Mouse (Mus musculus) lung, embryonic 14.5 days (tissue): ENCODE data around the gene Olfr1136. TPM values are rescaled to one million over a fixed set of nuclear protein-coding genes. Genes with fewer than 3 reads are reported as not detected.

Source experiments
- ATAC-seq: fragments of 200-750 bp; cut with Nextera tagmentation; 2 replicates; pipeline ENCODE4 v1.8.0; 2017; ENCODE audit warnings: mild to moderate bottlenecking, moderate TSS enrichment, moderate library complexity; ENCODE audit not compliant: insufficient read depth
- DNase-seq: peaks from one replicate; pipeline ENCODE4 v3.0.0-alpha.2; 2015
- H3K27ac ChIP-seq: fragments of 300-500 bp; sonication (generic); 2 replicates; pipeline ENCODE4 v1.5.1; 2014; ENCODE audit warnings: low read depth, mild to moderate bottlenecking, moderate library complexity
- H3K27me3 ChIP-seq: fragments of 300-500 bp; sonication (generic); 2 replicates; pipeline ENCODE4 v1.6.1; 2014; ENCODE audit warnings: low read length, control low read depth; ENCODE audit not compliant: insufficient read depth
- H3K36me3 ChIP-seq: fragments of 300-500 bp; sonication (generic); 2 replicates; pipeline ENCODE4 v1.6.1; 2014; ENCODE audit warnings: control low read depth; ENCODE audit not compliant: insufficient read depth
- H3K4me1 ChIP-seq: fragments of 300-500 bp; sonication (generic); 2 replicates; pipeline ENCODE4 v1.6.1; 2014; ENCODE audit warnings: antibody characterized with exemption, control low read depth; ENCODE audit not compliant: insufficient read depth
- H3K4me2 ChIP-seq: fragments of 300-500 bp; sonication (generic); 2 replicates; pipeline ENCODE4 v1.6.1; 2014; ENCODE audit warnings: mild to moderate bottlenecking
- H3K4me3 ChIP-seq: fragments of 300-500 bp; sonication (generic); 2 replicates; pipeline ENCODE4 v1.5.1; 2014; ENCODE audit warnings: low read depth, low read length
- H3K9ac ChIP-seq: fragments of 300-500 bp; sonication (generic); 2 replicates; pipeline ENCODE4 v1.6.1; 2014
- H3K9me3 ChIP-seq: fragments of 300-500 bp; sonication (generic); 2 replicates; pipeline ENCODE4 v1.6.1; 2016; ENCODE audit warnings: low read depth, low read length, control low read depth
- CTCF ChIP-seq: IDR thresholded peaks from 2 replicates; pipeline ENCODE4 v1.5.1; 2016; ENCODE audit warnings: antibody characterized with exemption, low read depth
- WGBS: fragments of 180-500 bp; shearing (Covaris S2); extraction: QIAGEN DNeasy Blood & Tissue Kit; methylation state at CpG from one replicate; pipeline ENCODE4 v1.1.7; 2014; 5-methylcytosine and 5-hydroxymethylcytosine counted together
- polyA plus RNA-seq: library from polyadenylated mRNA; unstranded; fragments of >200 nt; fragmentation: Nextera tagmentation; extraction: Ambion mirVana; gene quantifications from 2 replicates; pipeline ENCODE4 v1.2.1, GENCODE M21; 2014

The Olfr1136 gene
- not detected in 2 replicates for polyA plus RNA-seq

- no peak for TF ChIP-seq CTCF
- H3K4me2 ChIP-seq, result no peak within 1 kb of the TSS
- no peaks in the 10 kb centered on the region for H3K36me3 ChIP-seq
- ATAC-seq, result no peak
- no peak for DNase-seq
- no peaks in the 10 kb centered on the region for H3K4me1 ChIP-seq
- H3K4me3 ChIP-seq, result no peak within 1 kb of the TSS
- no peaks in the 10 kb centered on the region for H3K27me3 ChIP-seq
- H3K27ac ChIP-seq, result no peak within 1 kb of the TSS
- no peak within 1 kb of the TSS for H3K9ac ChIP-seq
- H3K9me3 ChIP-seq, result no peaks in the 10 kb centered on the region
Observed at GRCm38 (mm10) chr2:87693847-87694246, at the start of gene Olfr1136. Gene Olfr1136, minus strand, starts transcription at chr2:87693947.

GRCm38 (mm10) chr2:87743452-87743851, 49.7 kb upstream of the Olfr1136 start, which contains the start of gene Olfr1140:
Gene Olfr1140, plus strand, starts transcription at chr2:87743752.
- no peaks in the 10 kb centered on the region for H3K27me3 ChIP-seq
- WGBS, result 76% methylated on average over 3 of the region's 3 CpGs

GRCm38 (mm10) chr2:87739878-87740277, 46.1 kb upstream of the Olfr1136 start, which contains the start of gene Olfr1138:
Gene Olfr1138, minus strand, starts transcription at chr2:87739978.
- H3K4me1 ChIP-seq, result no peaks in the 10 kb centered on the region
- DNase-seq (no peak), ATAC-seq (no peak)
- no peak for TF ChIP-seq CTCF
- WGBS, result 78% methylated on average over 1 of the region's 1 CpGs
- H3K4me3 ChIP-seq, result no peak within 1 kb of the TSS
- H3K27ac ChIP-seq, result no peak within 1 kb of the TSS
- H3K9me3 ChIP-seq, result no peaks in the 10 kb centered on the region
- no peak within 1 kb of the TSS for H3K4me2 ChIP-seq
- H3K36me3 ChIP-seq, result no peaks in the 10 kb centered on the region
- no peak within 1 kb of the TSS for H3K9ac ChIP-seq
- H3K27me3 ChIP-seq, result no peaks in the 10 kb centered on the region

More at GRCm38 (mm10) chr2:87743452-87743851, 49.7 kb upstream of the Olfr1136 start, which contains the start of gene Olfr1140:
- H3K4me2 ChIP-seq, result no peak within 1 kb of the TSS
- no peaks in the 10 kb centered on the region for H3K9me3 ChIP-seq
- ATAC-seq, result no peak
- TF ChIP-seq CTCF, result no peak
- DNase-seq, result no peak
- no peaks in the 10 kb centered on the region for H3K36me3 ChIP-seq
- H3K4me3 ChIP-seq, result no peak within 1 kb of the TSS
- H3K4me1 ChIP-seq, result no peaks in the 10 kb centered on the region
- H3K27ac ChIP-seq, result no peak within 1 kb of the TSS
- no peak within 1 kb of the TSS for H3K9ac ChIP-seq

- no peak within 1 kb of the TSS for H3K4me2 ChIP-seq
- DNase-seq (no peak), ATAC-seq (no peak)
- no peak for TF ChIP-seq CTCF
- no peak within 1 kb of the TSS for H3K27ac ChIP-seq
- no peaks in the 10 kb centered on the region for H3K36me3 ChIP-seq
- H3K27me3 ChIP-seq, result no peaks in the 10 kb centered on the region
- no peaks in the 10 kb centered on the region for H3K4me1 ChIP-seq
- H3K9me3 ChIP-seq, result no peaks in the 10 kb centered on the region
- H3K9ac ChIP-seq, result no peak within 1 kb of the TSS
- H3K4me3 ChIP-seq, result no peak within 1 kb of the TSS
Observed at GRCm38 (mm10) chr2:87713079-87713478, 19.3 kb upstream of the Olfr1136 start, which contains the start of gene Olfr1137. Gene Olfr1137, minus strand, starts transcription at chr2:87713179.

- Histone ChIP-seq H3K9ac (no peak within 1 kb of the TSS), H3K27me3 (no peaks in the 10 kb centered on the region), H3K36me3 (no peaks in the 10 kb centered on the region), H3K4me3 (no peak within 1 kb of the TSS), H3K9me3 (no peaks in the 10 kb centered on the region), H3K27ac (no peak within 1 kb of the TSS), H3K4me1 (no peaks in the 10 kb centered on the region), H3K4me2 (no peak within 1 kb of the TSS)
- ATAC-seq (no peak), DNase-seq (no peak)
- no peak for TF ChIP-seq CTCF
- whole genome bisulfite sequencing, result 7% methylated on average over 1 of the region's 1 CpGs
Observed at GRCm38 (mm10) chr2:87673564-87673963, 20.2 kb downstream of the Olfr1136 start, which contains the start of gene Olfr1135. Gene Olfr1135, minus strand, starts transcription at chr2:87673664.

GRCm38 (mm10) chr2:87658360-87658759, 35.4 kb downstream of the Olfr1136 start, which contains the start of gene Olfr1134:
Gene Olfr1134, minus strand, starts transcription at chr2:87658460.
- H3K9me3 ChIP-seq, result no peaks in the 10 kb centered on the region
- no peak within 1 kb of the TSS for H3K4me2 ChIP-seq
- no peak within 1 kb of the TSS for H3K9ac ChIP-seq
- WGBS, result 83% methylated on average over 2 of the region's 2 CpGs
- DNase-seq (no peak), ATAC-seq (no peak)
- TF ChIP-seq CTCF, result no peak
- no peaks in the 10 kb centered on the region for H3K4me1 ChIP-seq
- H3K27me3 ChIP-seq, result no peaks in the 10 kb centered on the region
- H3K27ac ChIP-seq, result no peak within 1 kb of the TSS
- H3K4me3 ChIP-seq, result no peak within 1 kb of the TSS
- H3K36me3 ChIP-seq, result no peaks in the 10 kb centered on the region

- Histone ChIP-seq H3K27me3 (no peaks in the 10 kb centered on the region), H3K27ac (no peak within 1 kb of the TSS), H3K4me1 (no peaks in the 10 kb centered on the region), H3K4me2 (no peak within 1 kb of the TSS), H3K4me3 (no peak within 1 kb of the TSS), H3K9me3 (no peaks in the 10 kb centered on the region), H3K36me3 (no peaks in the 10 kb centered on the region), H3K9ac (no peak within 1 kb of the TSS)
- no peak for ATAC-seq
- DNase-seq, result no peak
- TF ChIP-seq CTCF, result no peak
Observed at GRCm38 (mm10) chr2:87647274-87647673, 46.5 kb downstream of the Olfr1136 start, which contains the start of gene Olfr1133. Gene Olfr1133, minus strand, starts transcription at chr2:87647374.

Other genes with a start within 250 kb of the Olfr1136 start
- not detected in 2 replicates for gene Olfr1126, start 240.0 kb downstream of the Olfr1136 start, polyA plus RNA-seq
- gene Pramel7, start 196.9 kb downstream of the Olfr1136 start, polyA plus RNA-seq, result not detected in 2 replicates
- gene Pramel6, start 187.4 kb downstream of the Olfr1136 start, polyA plus RNA-seq, result not detected in 2 replicates
- gene Olfr153, start 162.2 kb downstream of the Olfr1136 start, polyA plus RNA-seq, result not detected in 2 replicates
- not detected in 2 replicates for gene Olfr1128, start 148.4 kb downstream of the Olfr1136 start, polyA plus RNA-seq
- not detected in 2 replicates for gene Olfr1129, start 120.0 kb downstream of the Olfr1136 start, polyA plus RNA-seq
- not detected in 2 replicates for gene Olfr1130, start 87.7 kb downstream of the Olfr1136 start, polyA plus RNA-seq
- gene Olfr1131, start 66.8 kb downstream of the Olfr1136 start, polyA plus RNA-seq, result not detected in 2 replicates
- not detected in 2 replicates for gene Olfr1132, start 56.4 kb downstream of the Olfr1136 start, polyA plus RNA-seq
- not detected in 2 replicates for gene Olfr1133, start 46.6 kb downstream of the Olfr1136 start, polyA plus RNA-seq
- gene Olfr1134, start 35.5 kb downstream of the Olfr1136 start, polyA plus RNA-seq, result not detected in 2 replicates
- not detected in 2 replicates for gene Olfr1135, start 20.3 kb downstream of the Olfr1136 start, polyA plus RNA-seq
- not detected in 2 replicates for gene Olfr1137, start 19.2 kb upstream of the Olfr1136 start, polyA plus RNA-seq
- not detected in 2 replicates for gene Olfr1138, start 46.0 kb upstream of the Olfr1136 start, polyA plus RNA-seq
- not detected in 2 replicates for gene Olfr1140, start 49.8 kb upstream of the Olfr1136 start, polyA plus RNA-seq
- gene Olfr1141, start 60.0 kb upstream of the Olfr1136 start, polyA plus RNA-seq, result not detected in 2 replicates
- gene Olfr152, start 85.5 kb upstream of the Olfr1136 start, polyA plus RNA-seq, result not detected in 2 replicates
- gene Olfr1143, start 106.6 kb upstream of the Olfr1136 start, polyA plus RNA-seq, result not detected in 2 replicates
- gene Olfr1145, start 115.9 kb upstream of the Olfr1136 start, polyA plus RNA-seq, result not detected in 2 replicates
- not detected in 2 replicates for gene Olfr1148, start 136.6 kb upstream of the Olfr1136 start, polyA plus RNA-seq
- gene Olfr1150-ps1, start 150.0 kb upstream of the Olfr1136 start, polyA plus RNA-seq, result not detected in 2 replicates
- gene Olfr1151, start 161.9 kb upstream of the Olfr1136 start, polyA plus RNA-seq, result not detected in 2 replicates
- gene Olfr1152, start 172.5 kb upstream of the Olfr1136 start, polyA plus RNA-seq, result not detected in 2 replicates
- not detected in 2 replicates for gene Olfr1153, start 201.0 kb upstream of the Olfr1136 start, polyA plus RNA-seq
- not detected in 2 replicates for gene Olfr1154, start 211.2 kb upstream of the Olfr1136 start, polyA plus RNA-seq